Mouse (Mus musculus): ENCODE results near the gene Med13l.

DNA sequence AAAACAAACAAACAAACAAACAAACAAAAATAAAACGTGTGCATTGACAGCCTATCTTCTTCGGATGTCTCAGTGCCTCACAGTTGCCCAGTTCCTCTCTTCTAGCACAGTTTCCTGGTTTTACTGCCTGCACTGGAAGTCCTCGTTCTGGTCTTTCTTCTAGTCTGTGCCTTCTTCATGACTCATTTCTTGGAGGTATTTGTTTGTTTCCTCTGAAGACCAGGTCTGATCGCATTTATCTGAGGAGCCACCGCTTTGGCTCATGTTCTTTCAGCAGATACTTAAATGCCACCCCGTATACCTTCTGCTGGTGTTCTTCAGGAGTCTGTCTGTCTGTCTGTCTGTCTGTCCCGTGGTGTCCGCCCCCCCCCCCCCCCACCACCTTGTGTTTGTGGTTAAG is 72.6 kb downstream of the Med13l start:
- TF ChIP-seq CTCF (IDR thresholded peaks at IDR 0.05; ENCODE audit: insufficient read depth, low read length), result no peak
- no peak for TF ChIP-seq POLR2A (IDR thresholded peaks at IDR 0.05; ENCODE audit: borderline replicate concordance, extremely low read depth, low read depth, low read length)
